Mouse (Mus musculus) ES-E14 (cell line): ENCODE results near the gene Hoxb4. TPM values are rescaled to one million over a fixed set of nuclear protein-coding genes. Genes with fewer than 3 reads are reported as not detected.

ENCODE experiments used
- DNase-seq: peaks from one replicate; pipeline ENCODE4 v3.0.0-alpha.2; 2013; ENCODE audit warnings: low read depth, low spot score
- H3K27ac ChIP-seq: 2 replicates; pipeline ENCODE4 v1.5.1; 2012; ENCODE audit warnings: low read depth, mild to moderate bottlenecking, low read length, moderate library complexity, mixed read lengths; ENCODE audit not compliant: poor library complexity, insufficient read depth, severe bottlenecking
- H3K36me3 ChIP-seq: 2 replicates; pipeline ENCODE4 v1.6.1; 2012; ENCODE audit warnings: mild to moderate bottlenecking, low read length, moderate library complexity, mixed read lengths; ENCODE audit not compliant: control insufficient read depth, poor library complexity, insufficient read depth, severe bottlenecking
- H3K4me1 ChIP-seq, 2 experiments: fragments of 150-350 bp in 1 of 2; sonication (generic) in 1 of 2; 2 replicates each; pipeline ENCODE4 v1.6.1; 2012; ENCODE audit warnings: low read length in 2 of 2, mild to moderate bottlenecking in 1 of 2, mixed read lengths in 1 of 2; ENCODE audit not compliant: control insufficient read depth in 2 of 2, insufficient read depth in 2 of 2, poor library complexity in 1 of 2
- H3K4me3 ChIP-seq, 2 experiments: fragments of 150-350 bp in 1 of 2; sonication (generic) in 1 of 2; 2 replicates each; pipeline ENCODE4 v1.5.1; 2012; ENCODE audit warnings: low read length in 2 of 2, low read depth in 1 of 2, mild to moderate bottlenecking in 1 of 2, mixed read lengths in 1 of 2; ENCODE audit not compliant: insufficient read depth in 1 of 2, poor library complexity in 1 of 2, severe bottlenecking in 1 of 2
- H3K9ac ChIP-seq: 2 replicates; pipeline ENCODE4 v1.6.1; 2012; ENCODE audit warnings: low read depth, mild to moderate bottlenecking, low read length, mixed read lengths; ENCODE audit not compliant: poor library complexity, insufficient read depth, severe bottlenecking
- H3K9me3 ChIP-seq: fragments of 150-350 bp; sonication (generic); 2 replicates; pipeline ENCODE4 v1.6.1; 2012; ENCODE audit warnings: low read depth, mild to moderate bottlenecking, low read length; ENCODE audit not compliant: control insufficient read depth, insufficient read depth
- CHD2 ChIP-seq: IDR thresholded peaks from 2 replicates; pipeline ENCODE4 v1.6.1; 2014; ENCODE audit warnings: mild to moderate bottlenecking, low read depth, low read length, inconsistent platforms
- HCFC1 ChIP-seq: IDR thresholded peaks from 2 replicates; pipeline ENCODE4 v1.6.1; 2012; ENCODE audit warnings: low read length, inconsistent platforms, borderline replicate concordance; ENCODE audit not compliant: insufficient read depth
- MAFK ChIP-seq: IDR thresholded peaks from 2 replicates; pipeline ENCODE4 v1.6.1; 2014; ENCODE audit warnings: mild to moderate bottlenecking, low read depth, low read length, inconsistent platforms; ENCODE audit not compliant: insufficient read depth
- ZC3H11A ChIP-seq: IDR thresholded peaks from 2 replicates; pipeline ENCODE4 v1.6.1; 2012; ENCODE audit warnings: low read depth, mild to moderate bottlenecking, inconsistent platforms, low read length, borderline replicate concordance
- ZNF384 ChIP-seq: IDR thresholded peaks from 2 replicates; pipeline ENCODE4 v1.6.1; 2012; ENCODE audit warnings: low read depth, low read length, inconsistent platforms
- in situ Hi-C, 2 experiments: fragments of 600-800 bp; cut with MboI; formaldehyde crosslinking; loops; one replicate each; pipeline ENCODE4 v1.15.1; 2025; ENCODE audit warnings: low sequenced_read_pairs in 2 of 2, inconsistent platforms in 1 of 2; ENCODE audit not compliant: unreplicated experiment in 2 of 2
- total RNA-seq: library from RNA; depleted of rRNA; stranded (reverse); fragments of 300-350 nt; gene quantifications from 2 replicates; pipeline ENCODE4 v1.2.3, GENCODE M21; 2012

Hoxb4 gene
- total RNA-seq, 1 experiment, result 1.2 TPM

- Histone ChIP-seq H3K9me3 (no peaks in the 10 kb centered on the region), H3K4me1 (no peaks in the 10 kb centered on the region), H3K9ac (no peak overlapping the region), H3K36me3 (no peaks in the 10 kb centered on the region), H3K4me3 (0 out of 4 replicates have a peak overlapping the region, but pooled peaks of 1 of the 2 experiments have one; percentile 7), H3K27ac (no peak overlapping the region)
- TF ChIP-seq ZC3H11A (no peak), MAFK (no peak), HCFC1 (no peak), CHD2 (no peak), ZNF384 (no peak; the same call in 1 of the 2 replicates)
- DNase-seq, result no peak
- in situ Hi-C loops, result no loop called here
These were observed 1.8 kb downstream of the Hoxb4 start for GRCm38 (mm10) chr11:96319910-96320309.

- H3K36me3 ChIP-seq, result no peaks in the 10 kb centered on the region
- DNase-seq, result no peak
- in situ Hi-C loops, result no loop called here
- H3K9me3 ChIP-seq, result no peaks in the 10 kb centered on the region
- no peaks in the 10 kb centered on the region for H3K4me1 ChIP-seq
- H3K9ac ChIP-seq, result no peak overlapping the region
- no peak overlapping the region for H3K27ac ChIP-seq
- TF ChIP-seq MAFK (no peak), CHD2 (no peak), HCFC1 (no peak)
- no peak overlapping the region for H3K4me3 ChIP-seq
These were observed 2.6 kb downstream of the Hoxb4 start for GRCm38 (mm10) chr11:96320688-96321087.

- H3K4me3 ChIP-seq, result no peak overlapping the region
- H3K9me3 ChIP-seq, result no peaks in the 10 kb centered on the region
- no peak for DNase-seq
- H3K36me3 ChIP-seq, result no peaks in the 10 kb centered on the region
- in situ Hi-C loops, result no loop called here
- H3K9ac ChIP-seq, result no peak overlapping the region
- no peak overlapping the region for H3K27ac ChIP-seq
- TF ChIP-seq HCFC1 (no peak), CHD2 (no peak), ZNF384 (no peak), MAFK (no peak), ZC3H11A (no peak)
- no peaks in the 10 kb centered on the region for H3K4me1 ChIP-seq
These were observed 3.8 kb downstream of the Hoxb4 start for GRCm38 (mm10) chr11:96321846-96322245.

GRCm38 (mm10) chr11:96322738-96323137, 4.7 kb downstream of the Hoxb4 start:
- Histone ChIP-seq H3K4me3 (no peak overlapping the region), H3K27ac (no peak overlapping the region), H3K9ac (no peak overlapping the region), H3K36me3 (no peaks in the 10 kb centered on the region), H3K4me1 (no peaks in the 10 kb centered on the region), H3K9me3 (no peaks in the 10 kb centered on the region)
- DNase-seq, result no peak
- no peak for TF ChIP-seq MAFK
- no peak for TF ChIP-seq HCFC1
- no peak for TF ChIP-seq ZC3H11A
- no peak for TF ChIP-seq ZNF384
- no peak for TF ChIP-seq CHD2
- in situ Hi-C loops, result no loop called here

- Histone ChIP-seq H3K9me3 (no peaks in the 10 kb centered on the region), H3K9ac (no peak within 1 kb of the TSS), H3K4me1 (no peaks in the 10 kb centered on the region), H3K27ac (no peak within 1 kb of the TSS), H3K36me3 (no peaks in the 10 kb centered on the region), H3K4me3 (no peak within 1 kb of the TSS)
- in situ Hi-C loops, result no loop called here
- TF ChIP-seq HCFC1 (no peak), CHD2 (no peak), ZNF384 (no peak), ZC3H11A (no peak), MAFK (no peak)
- no peak for DNase-seq
These were observed 5.1 kb downstream of the Hoxb4 start, which contains the start of gene Hoxb3 for GRCm38 (mm10) chr11:96323154-96323553. TSS of gene Hoxb3 (plus strand) at chr11:96323326.
